Mouse (Mus musculus) liver, embryonic 14.5 days (tissue): Measurements from ENCODE around the gene 1700001J03Rik. TPM values are rescaled to one million over a fixed set of nuclear protein-coding genes. Genes with fewer than 3 reads are reported as not detected.

Experiments
- ATAC-seq: fragments of 200-750 bp; cut with Nextera tagmentation; 2 replicates; pipeline ENCODE4 v1.8.0; 2017; ENCODE audit warnings: moderate number of reproducible peaks, mild to moderate bottlenecking, moderate library complexity; ENCODE audit not compliant: insufficient read depth
- DNase-seq, 3 experiments: peaks; one replicate each; pipeline ENCODE4 v3.0.0-alpha.2; 2012 to 2013; ENCODE audit warnings: low read depth in 3 of 3, low spot score in 3 of 3
- H3K27ac ChIP-seq: fragments of 300-500 bp; sonication (generic); 2 replicates; pipeline ENCODE4 v1.5.1; 2014; ENCODE audit warnings: moderate library complexity, mild to moderate bottlenecking, control low read depth, inconsistent platforms
- H3K27me3 ChIP-seq: fragments of 300-500 bp; sonication (generic); 2 replicates; pipeline ENCODE4 v1.6.1; 2014; ENCODE audit warnings: mild to moderate bottlenecking, low read length, moderate library complexity; ENCODE audit not compliant: control insufficient read depth, insufficient read depth
- H3K36me3 ChIP-seq: fragments of 300-500 bp; sonication (generic); replicated peaks from 2 replicates; pipeline ENCODE4 v1.6.1; 2014; ENCODE audit warnings: low read depth; ENCODE audit not compliant: control insufficient read depth, insufficient read depth
- H3K4me1 ChIP-seq, 2 experiments: fragments of 200-500 bp in 1 of 2; fragments of 300-500 bp in 1 of 2; sonication (generic) in 1 of 2; replicated peaks; 2 replicates each; pipeline ENCODE4 v1.6.1; 2012 to 2014; ENCODE audit warnings: antibody characterized with exemption in 1 of 2, inconsistent platforms in 1 of 2, low read length in 1 of 2; ENCODE audit not compliant: control insufficient read depth in 2 of 2, insufficient read depth in 2 of 2
- H3K4me2 ChIP-seq: fragments of 300-500 bp; sonication (generic); 2 replicates; pipeline ENCODE4 v1.6.1; 2014; ENCODE audit warnings: low read depth, mild to moderate bottlenecking, control low read depth, moderate library complexity
- H3K4me3 ChIP-seq, 2 experiments: fragments of 200-500 bp in 1 of 2; fragments of 300-500 bp in 1 of 2; sonication (generic) in 1 of 2; 2 replicates each; pipeline ENCODE4 v1.5.1; 2012 to 2014; ENCODE audit warnings: low read depth in 2 of 2, low read length in 2 of 2, mild to moderate bottlenecking in 2 of 2, control low read depth in 1 of 2, inconsistent platforms in 1 of 2, moderate library complexity in 1 of 2; ENCODE audit not compliant: insufficient read depth in 1 of 2
- H3K9ac ChIP-seq: fragments of 300-500 bp; sonication (generic); replicated peaks from 2 replicates; pipeline ENCODE4 v1.6.1; 2014; ENCODE audit warnings: mild to moderate bottlenecking, control low read depth, moderate library complexity
- H3K9me3 ChIP-seq: fragments of 300-500 bp; sonication (generic); 2 replicates; pipeline ENCODE4 v1.6.1; 2016; ENCODE audit warnings: low read length, mixed read lengths; ENCODE audit not compliant: control insufficient read depth
- CTCF ChIP-seq: IDR thresholded peaks from 2 replicates; pipeline ENCODE4 v1.5.1; 2016; ENCODE audit warnings: antibody characterized with exemption, low read depth, control low read depth
- EP300 ChIP-seq: IDR thresholded peaks from 2 replicates; pipeline ENCODE4 v1.6.1; 2016; ENCODE audit warnings: antibody characterized with exemption, low read depth
- WGBS: fragments of 180-500 bp; shearing (Covaris S2); extraction: QIAGEN DNeasy Blood & Tissue Kit; methylation state at CpG from one replicate; pipeline ENCODE4 v1.1.7; 2014; ENCODE audit not compliant: insufficient replicate concordance; 5-methylcytosine and 5-hydroxymethylcytosine counted together
- polyA plus RNA-seq, 2 experiments: library from polyadenylated mRNA; depleted of rRNA in 1 of 2; stranded (reverse) in 1 of 2; unstranded in 1 of 2; fragments of >200 nt; fragmentation: Nextera tagmentation in 1 of 2; extraction: Ambion mirVana in 1 of 2; gene quantifications; 2 replicates each; pipeline versions ENCODE4 v1.2.1 to v1.2.3; 2012 to 2014

1700001J03Rik gene
- polyA plus RNA-seq, 2 experiments, result 0.17 TPM; not detected in 1

DNA sequence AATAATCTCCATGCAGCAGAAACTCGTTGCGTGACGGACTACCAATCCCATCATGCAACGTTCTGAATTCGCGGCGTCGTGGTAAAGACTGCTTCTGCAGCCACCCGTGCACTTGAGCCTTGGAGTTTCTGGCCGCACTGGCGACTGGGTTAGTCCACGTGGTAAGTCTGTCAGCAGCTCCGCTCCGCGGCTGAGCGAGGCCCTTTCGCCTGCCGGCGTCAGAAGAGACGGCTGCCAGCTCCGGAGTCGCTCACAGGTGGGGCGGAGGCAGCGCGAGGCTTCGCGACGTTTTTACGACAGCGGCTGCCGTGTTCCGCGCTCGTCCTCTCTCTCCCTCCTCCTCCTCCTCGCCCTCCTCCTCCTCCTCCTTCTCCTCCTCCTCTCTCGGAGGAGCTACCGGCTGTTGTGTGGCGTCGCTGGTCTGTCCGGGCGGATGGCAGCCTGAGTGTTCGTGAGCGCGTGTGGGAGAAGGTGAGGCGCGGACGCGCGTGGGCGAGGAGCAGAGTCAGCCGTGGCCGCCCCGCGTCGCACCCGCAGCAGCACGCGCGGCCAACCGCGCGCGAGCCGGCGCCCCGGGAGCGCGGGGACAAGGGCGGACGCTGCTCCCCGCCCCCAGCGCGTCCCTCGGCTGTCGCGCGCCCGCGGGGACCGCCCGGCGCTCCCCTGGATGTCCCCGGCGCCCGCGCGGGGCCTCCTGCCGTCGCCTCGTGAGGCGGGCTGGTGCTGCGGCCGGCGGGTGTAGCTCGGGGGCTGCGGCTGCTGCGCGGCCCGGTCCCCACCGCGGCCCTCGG lies 46.0 kb upstream of the 1700001J03Rik start, which contains the start of gene Cdk8:
Gene Cdk8 (plus strand): TSS at position 367 of the 791 bp plus-strand sequence.
- no peaks in the 10 kb centered on the region for H3K9me3 ChIP-seq

DNA sequence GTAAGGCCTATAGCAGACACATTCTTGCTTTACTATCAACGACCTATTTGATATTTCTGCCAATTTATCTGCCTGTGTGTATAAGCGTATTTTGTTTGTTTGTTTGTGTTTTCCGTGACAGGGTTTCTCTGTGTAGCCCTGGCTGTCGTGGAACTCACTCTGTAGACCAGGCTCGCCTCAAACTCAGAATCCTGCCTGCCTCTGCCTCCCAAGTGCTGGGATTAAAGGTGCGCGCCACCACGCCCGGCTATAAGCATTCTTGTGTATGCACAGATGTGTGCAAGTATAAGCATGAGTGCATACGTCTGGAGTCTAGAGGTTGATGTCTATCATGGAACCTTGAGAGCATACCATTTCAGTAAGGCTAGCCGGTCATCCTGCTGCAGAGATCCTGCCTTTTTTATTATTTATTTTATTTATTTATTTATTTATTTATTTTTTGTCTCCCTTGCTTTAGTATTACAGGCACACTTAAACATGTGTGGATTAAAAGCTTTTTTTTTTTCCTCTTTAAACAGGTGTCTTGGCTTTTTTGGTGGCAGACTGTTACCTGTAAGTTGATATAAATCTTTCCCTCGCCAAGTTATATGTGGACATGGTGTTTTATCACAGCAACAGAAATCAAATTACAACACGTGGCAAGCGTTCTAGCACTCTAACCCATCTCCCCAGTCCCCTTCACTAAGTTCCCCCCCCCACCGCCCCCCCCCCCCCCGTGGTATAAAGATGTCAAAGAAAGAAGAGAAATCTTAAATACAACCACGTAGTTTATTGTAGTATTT lies 45.0 kb upstream of the 1700001J03Rik start:
- DNase-seq (no peak), ATAC-seq (no peak)
- Histone ChIP-seq H3K9ac (peak overlapping the region; percentile 89), H3K4me3 (peak overlapping the region; percentile 85 to 98; a peak in 3 of 4 replicates), H3K27me3 (no peaks in the 10 kb centered on the region), H3K36me3 (no peaks in the 10 kb centered on the region; the same call in 1 of the 2 replicates), H3K4me1 (peaks cover 12 to 15% of the 10 kb centered on the region in 2 experiments), H3K4me2 (peak overlapping the region; percentile 93), H3K27ac (peak overlapping the region; percentile 73; the same call in 1 of the 2 replicates), H3K9me3 (no peaks in the 10 kb centered on the region)
- TF ChIP-seq EP300 (no peak), CTCF (no peak)
- WGBS, result 49% methylated on average over 17 of the region's 17 CpGs

More for the DNA sequence above, 46.0 kb upstream of the 1700001J03Rik start, which contains the start of gene Cdk8:
- TF ChIP-seq EP300 (no peak), CTCF (0 out of 2 replicates have a peak, but pooled peaks have one; percentile 7)
- ATAC-seq, result peak; percentile 91
- WGBS, result under 1% methylated on average over 90 of the region's 102 CpGs
- H3K36me3 ChIP-seq, result peaks cover 5% of the 10 kb centered on the region
- H3K9ac ChIP-seq, result peak within 1 kb of the TSS; percentile 89
- H3K4me3 ChIP-seq, result peak within 1 kb of the TSS; percentile 85 to 98
- H3K4me1 ChIP-seq, result peaks cover 20 to 21% of the 10 kb centered on the region in 2 experiments
- H3K4me2 ChIP-seq, result peak within 1 kb of the TSS; percentile 93
- H3K27me3 ChIP-seq, result no peaks in the 10 kb centered on the region
- peak within 1 kb of the TSS; percentile 73 for H3K27ac ChIP-seq
- peak; percentile 91 for DNase-seq

DNA sequence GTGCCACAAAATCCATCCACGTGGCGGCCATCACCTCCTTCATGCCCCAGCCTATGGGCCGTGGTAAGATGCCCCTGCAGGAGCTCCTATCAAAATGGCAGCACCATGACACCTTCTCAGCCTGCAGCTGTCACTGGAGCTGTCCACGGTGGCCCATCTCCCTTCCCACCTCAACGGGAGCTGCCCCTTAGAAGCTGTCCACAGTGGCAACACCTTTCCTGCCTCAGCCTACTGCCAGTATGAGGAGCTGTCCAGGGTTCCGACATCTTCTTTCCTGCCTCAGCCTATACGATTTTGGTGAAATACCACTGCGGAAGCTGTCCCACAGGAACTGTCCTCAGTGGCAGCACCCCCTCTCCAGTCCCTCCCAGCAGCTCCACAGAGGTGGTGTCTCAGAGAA lies 42.4 kb upstream of the 1700001J03Rik start:
- no peaks in the 10 kb centered on the region for H3K36me3 ChIP-seq

DNA sequence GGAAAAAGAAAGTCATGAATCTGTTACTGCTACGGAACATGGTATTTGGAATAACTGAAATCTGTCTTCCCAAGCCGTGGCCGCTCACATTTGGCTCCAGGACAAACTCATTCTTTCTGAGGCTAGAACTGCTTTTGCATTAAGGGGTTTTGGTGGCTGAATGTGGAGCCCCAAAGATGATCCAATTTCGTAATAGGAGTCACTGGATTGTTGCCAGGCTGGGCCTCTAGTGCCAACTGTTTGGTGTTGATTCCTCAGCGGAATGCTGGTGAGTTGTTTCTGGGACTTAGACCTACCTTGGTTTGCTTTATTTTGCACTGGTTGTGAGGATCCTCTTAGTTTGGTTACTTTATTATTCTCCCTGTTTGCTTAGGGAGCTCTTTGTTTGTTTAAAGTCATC lies 38.7 kb upstream of the 1700001J03Rik start:
- Histone ChIP-seq H3K9me3 (no peaks in the 10 kb centered on the region), H3K27me3 (no peaks in the 10 kb centered on the region), H3K4me1 (peaks cover 4 to 6% of the 10 kb centered on the region in 2 experiments; a peak in 3 of 4 replicates), H3K4me3 (no peak overlapping the region), H3K27ac (no peak overlapping the region), H3K9ac (no peak overlapping the region), H3K36me3 (no peaks in the 10 kb centered on the region; the same call in 1 of the 2 replicates), H3K4me2 (no peak overlapping the region)
- WGBS, result 80% methylated on average over 5 of the region's 5 CpGs
- DNase-seq, result no peak
- no peak for ATAC-seq
- TF ChIP-seq EP300, result no peak
- no peak for TF ChIP-seq CTCF

More for the DNA sequence above, 42.4 kb upstream of the 1700001J03Rik start:
- Histone ChIP-seq H3K4me3 (no peak overlapping the region), H3K4me1 (0 out of 4 replicates have a peak, but pooled peaks cover 0 to 2% of the 10 kb centered on the region in 2 experiments), H3K9ac (no peak overlapping the region), H3K27ac (no peak overlapping the region), H3K27me3 (no peaks in the 10 kb centered on the region), H3K4me2 (no peak overlapping the region), H3K9me3 (no peaks in the 10 kb centered on the region)
- TF ChIP-seq EP300 (no peak), CTCF (no peak)
- DNase-seq (no peak), ATAC-seq (no peak)
- 73% methylated on average over 8 of the region's 8 CpGs for WGBS
